Mouse (Mus musculus) heart, adult 2 months (tissue): ENCODE results near the gene Hagh.

Source experiments
- CTCF ChIP-seq: fragments of 200-600 bp; IDR thresholded peaks from 2 replicates; pipeline ENCODE4 v1.8.1; 2022; ENCODE audit warnings: antibody characterized with exemption, mild to moderate bottlenecking, moderate library complexity
- POLR2A ChIP-seq: fragments of 200-500 bp; IDR thresholded peaks from 2 replicates; pipeline ENCODE4 v1.6.1; 2011; ENCODE audit warnings: mild to moderate bottlenecking, low read depth, low read length, control low read depth; ENCODE audit not compliant: insufficient read depth

DNA sequence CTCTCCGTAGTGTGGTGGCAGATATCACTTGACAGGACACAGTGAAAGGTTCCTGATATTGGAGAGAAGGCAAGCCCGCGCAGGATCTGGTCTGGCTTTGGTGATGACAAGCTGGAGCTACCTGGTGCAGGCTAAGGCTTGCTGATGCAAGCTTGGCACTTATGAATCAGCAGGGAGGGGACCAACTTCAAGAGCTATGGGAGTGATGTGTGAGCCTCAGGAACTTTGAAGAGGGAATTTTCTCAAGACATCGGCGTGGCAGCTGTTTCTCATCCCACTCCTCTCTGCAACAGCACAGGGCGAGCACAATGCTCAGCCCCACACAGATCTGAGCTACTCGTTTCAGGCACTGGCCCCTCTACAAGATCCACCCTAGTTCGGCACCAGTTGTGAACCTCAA is at the start of gene Hagh:
- TF ChIP-seq POLR2A (no peak), CTCF (no peak)
